Mouse (Mus musculus) erythroblast, embryonic 14.5 days (primary cell): ENCODE data around the gene Zdhhc6.

Source experiments
- GATA1 ChIP-seq: IDR thresholded peaks from 2 replicates; pipeline ENCODE4 v1.6.1; 2012; ENCODE audit warnings: low read length, inconsistent platforms, mixed read lengths
- TAL1 ChIP-seq: IDR thresholded peaks from 3 replicates; pipeline ENCODE4 v1.6.1; 2012; ENCODE audit warnings: low read length, inconsistent platforms, mixed read lengths

DNA sequence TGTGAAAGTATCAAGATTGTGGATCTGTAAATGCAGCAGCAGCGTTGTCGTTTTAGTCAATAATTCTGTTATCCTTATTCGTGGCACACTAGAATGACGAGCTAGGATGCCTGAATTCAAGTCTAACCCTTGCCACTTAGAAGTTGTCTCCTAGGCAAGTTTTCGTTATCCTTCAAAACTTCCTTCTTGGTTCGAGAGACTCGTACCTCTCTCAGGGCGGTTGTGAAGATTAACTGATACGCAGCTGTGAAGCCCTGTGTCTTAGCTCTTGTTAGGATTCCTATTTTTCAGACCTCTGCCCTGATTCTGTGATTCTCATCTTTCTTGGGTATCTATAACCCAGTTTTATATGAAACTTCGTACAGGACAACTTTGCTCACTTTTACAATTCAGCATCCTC lies 1.1 kb upstream of the Zdhhc6 start:
- TF ChIP-seq GATA1 (no peak), TAL1 (no peak)
